Mouse (Mus musculus) neural tube, embryonic 12.5 days (tissue): ENCODE measurements around the gene Ablim2. TPM values are rescaled to one million over a fixed set of nuclear protein-coding genes. Genes with fewer than 3 reads are reported as not detected.

Experiments
- ATAC-seq: fragments of 200-750 bp; cut with Nextera tagmentation; 2 replicates; pipeline ENCODE4 v1.8.0; 2017; ENCODE audit warnings: low read depth, mild to moderate bottlenecking, moderate TSS enrichment, moderate library complexity; ENCODE audit not compliant: low FRiP score
- H3K27ac ChIP-seq: fragments of 300-500 bp; sonication (generic); 2 replicates; pipeline ENCODE4 v1.5.1; 2016
- H3K27me3 ChIP-seq: fragments of 300-500 bp; sonication (generic); replicated peaks from 2 replicates; pipeline ENCODE4 v1.6.1; 2016; ENCODE audit warnings: mild to moderate bottlenecking
- H3K36me3 ChIP-seq: fragments of 300-500 bp; sonication (generic); 2 replicates; pipeline ENCODE4 v1.6.1; 2016; ENCODE audit warnings: mild to moderate bottlenecking
- H3K4me1 ChIP-seq: fragments of 300-500 bp; sonication (generic); 2 replicates; pipeline ENCODE4 v1.6.1; 2016
- H3K4me2 ChIP-seq: fragments of 300-500 bp; sonication (generic); replicated peaks from 2 replicates; pipeline ENCODE4 v1.6.1; 2016; ENCODE audit warnings: mild to moderate bottlenecking
- H3K4me3 ChIP-seq: fragments of 300-500 bp; sonication (generic); 2 replicates; pipeline ENCODE4 v1.5.1; 2016
- H3K9ac ChIP-seq: fragments of 300-500 bp; sonication (generic); 2 replicates; pipeline ENCODE4 v1.6.1; 2016; ENCODE audit warnings: mild to moderate bottlenecking
- H3K9me3 ChIP-seq: fragments of 300-500 bp; sonication (generic); 2 replicates; pipeline ENCODE4 v1.6.1; 2016; ENCODE audit warnings: mild to moderate bottlenecking
- WGBS: fragments of 180-500 bp; shearing (Covaris S2); methylation state at CpG from one replicate; pipeline ENCODE4 v1.1.7; 2016; 5-methylcytosine and 5-hydroxymethylcytosine counted together
- polyA plus RNA-seq: library from polyadenylated mRNA; unstranded; fragments of >200 nt; fragmentation: Nextera tagmentation; extraction: Ambion mirVana; gene quantifications from 2 replicates; pipeline ENCODE4 v1.2.1, GENCODE M21; 2016

The Ablim2 gene
- polyA plus RNA-seq, 1 experiment from 2014 or later, result 4.4 TPM

DNA sequence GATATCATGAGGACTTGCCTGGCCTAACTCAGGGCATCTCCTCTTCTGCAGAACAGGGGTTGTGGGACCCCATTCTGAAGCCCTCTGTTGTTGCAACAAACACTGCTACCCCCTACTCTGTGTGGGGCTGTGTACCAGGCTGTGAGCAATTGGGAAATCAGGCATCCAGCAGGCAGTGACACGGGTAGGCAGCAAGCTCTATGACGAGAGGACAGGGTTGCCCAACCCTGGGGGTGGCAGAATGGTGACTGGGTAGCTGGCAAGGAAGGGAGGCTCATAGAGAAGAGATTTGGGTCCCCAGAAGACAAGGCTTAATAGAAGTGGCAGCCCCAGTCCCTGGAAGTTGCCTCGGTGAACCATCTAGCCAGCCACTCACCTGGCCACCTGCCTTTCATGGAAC lies 31.8 kb upstream of the Ablim2 start:
- Histone ChIP-seq H3K27ac (no peak overlapping the region), H3K4me1 (no peaks in the 10 kb centered on the region; the same call in 1 of the 2 replicates), H3K36me3 (no peaks in the 10 kb centered on the region), H3K4me3 (no peak overlapping the region), H3K9me3 (no peaks in the 10 kb centered on the region), H3K27me3 (no peaks in the 10 kb centered on the region), H3K9ac (no peak overlapping the region), H3K4me2 (no peak overlapping the region)
- no peak for ATAC-seq
- 82% methylated on average over 3 of the region's 3 CpGs for WGBS

- no peak for ATAC-seq
- WGBS, result 96% methylated on average over 5 of the region's 5 CpGs
- Histone ChIP-seq H3K4me2 (no peak overlapping the region; the same call in 1 of the 2 replicates), H3K9ac (no peak overlapping the region), H3K36me3 (no peaks in the 10 kb centered on the region), H3K9me3 (no peaks in the 10 kb centered on the region), H3K4me1 (no peaks in the 10 kb centered on the region; the same call in 1 of the 2 replicates), H3K4me3 (no peak overlapping the region), H3K27ac (no peak overlapping the region), H3K27me3 (no peaks in the 10 kb centered on the region)
These were observed 30.2 kb upstream of the Ablim2 start for GRCm38 (mm10) chr5:35727447-35727846.

GRCm38 (mm10) chr5:35728344-35728956 lies 29.2 kb upstream of the Ablim2 start:
- H3K9ac ChIP-seq, result no peak overlapping the region
- no peak overlapping the region for H3K4me3 ChIP-seq

DNA sequence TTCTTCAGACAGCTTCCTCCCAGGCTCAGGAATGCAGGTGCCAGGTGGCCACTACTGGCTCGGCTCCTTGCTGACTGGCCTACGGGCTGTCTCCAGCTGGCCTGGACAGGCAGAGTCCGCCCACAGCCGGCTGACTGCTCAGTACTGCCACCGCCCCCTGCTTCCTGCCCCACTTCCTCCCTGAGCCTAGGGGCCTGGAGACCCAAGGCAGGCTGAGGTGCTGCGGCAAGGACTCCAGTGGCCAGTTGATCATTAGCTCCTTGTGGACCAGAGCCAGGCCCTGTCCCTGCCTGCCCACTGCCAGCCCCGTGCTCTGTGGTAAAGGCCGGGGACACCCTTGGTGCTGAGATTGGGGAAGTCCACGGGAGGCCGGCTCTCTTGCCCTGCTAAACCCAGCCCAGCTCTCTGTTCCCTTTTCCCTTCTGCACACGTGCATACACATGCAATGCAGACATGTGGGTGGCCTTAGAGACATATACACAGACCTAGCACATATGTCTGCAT lies 28.7 kb upstream of the Ablim2 start:
- no peaks in the 10 kb centered on the region for H3K36me3 ChIP-seq
- no peak overlapping the region for H3K4me3 ChIP-seq
- no peaks in the 10 kb centered on the region for H3K9me3 ChIP-seq
- 59% methylated on average over 11 of the region's 11 CpGs for WGBS
- H3K4me2 ChIP-seq, result no peak overlapping the region
- no peaks in the 10 kb centered on the region for H3K27me3 ChIP-seq
- ATAC-seq, result no peak
- no peaks in the 10 kb centered on the region for H3K4me1 ChIP-seq
- H3K9ac ChIP-seq, result no peak overlapping the region
- no peak overlapping the region for H3K27ac ChIP-seq

More at GRCm38 (mm10) chr5:35728344-35728956, 29.2 kb upstream of the Ablim2 start:
- Histone ChIP-seq H3K9me3 (no peaks in the 10 kb centered on the region), H3K4me2 (peak overlapping the region; percentile 18; the same call in 1 of the 2 replicates), H3K4me1 (no peaks in the 10 kb centered on the region), H3K27ac (no peak overlapping the region), H3K27me3 (no peaks in the 10 kb centered on the region), H3K36me3 (no peaks in the 10 kb centered on the region)
- ATAC-seq, result no peak
- WGBS, result 93% methylated on average over 12 of the region's 12 CpGs

DNA sequence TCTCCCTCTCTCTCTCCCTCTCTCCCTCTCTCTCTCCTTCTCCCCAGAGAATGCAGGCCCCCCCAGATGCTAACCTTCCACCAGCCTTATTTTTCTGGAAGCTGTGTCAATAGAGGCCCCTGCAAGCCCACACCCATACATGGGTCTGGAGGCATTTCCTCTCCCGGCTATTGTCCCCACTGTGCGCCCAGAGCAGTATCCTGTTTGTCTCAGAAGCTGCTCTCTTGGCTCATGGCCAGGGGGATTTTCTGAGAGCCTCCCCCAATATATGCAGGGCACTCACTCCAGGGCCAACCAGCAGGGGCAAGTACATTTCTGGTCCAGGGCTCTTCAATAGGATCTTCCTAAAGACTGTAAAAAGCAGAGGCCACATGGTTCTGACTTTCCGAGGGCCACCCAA lies 27.8 kb upstream of the Ablim2 start:
- Histone ChIP-seq H3K9me3 (no peaks in the 10 kb centered on the region), H3K36me3 (no peaks in the 10 kb centered on the region), H3K27me3 (no peaks in the 10 kb centered on the region), H3K4me3 (no peak overlapping the region), H3K4me1 (no peaks in the 10 kb centered on the region), H3K27ac (no peak overlapping the region), H3K4me2 (no peak overlapping the region), H3K9ac (no peak overlapping the region)
- no peak for ATAC-seq
- WGBS, result 86% methylated on average over 3 of the region's 3 CpGs

- H3K9me3 ChIP-seq, result no peaks in the 10 kb centered on the region
- no peaks in the 10 kb centered on the region for H3K27me3 ChIP-seq
- H3K4me3 ChIP-seq, result no peak overlapping the region
- H3K9ac ChIP-seq, result no peak overlapping the region
- no peak for ATAC-seq
- no peak overlapping the region for H3K4me2 ChIP-seq
- no peaks in the 10 kb centered on the region for H3K4me1 ChIP-seq
- WGBS, result 67% methylated on average over 1 of the region's 1 CpGs
- H3K27ac ChIP-seq, result no peak overlapping the region
- H3K36me3 ChIP-seq, result no peaks in the 10 kb centered on the region
These were observed 27.1 kb upstream of the Ablim2 start for GRCm38 (mm10) chr5:35730552-35730951.

GRCm38 (mm10) chr5:35731006-35731405 lies 26.7 kb upstream of the Ablim2 start:
- H3K4me2 ChIP-seq, result no peak overlapping the region
- H3K36me3 ChIP-seq, result no peaks in the 10 kb centered on the region
- H3K4me1 ChIP-seq, result no peaks in the 10 kb centered on the region
- no peak for ATAC-seq
- H3K9ac ChIP-seq, result no peak overlapping the region
- H3K27me3 ChIP-seq, result no peaks in the 10 kb centered on the region
- H3K9me3 ChIP-seq, result no peaks in the 10 kb centered on the region
- no peak overlapping the region for H3K4me3 ChIP-seq
- no peak overlapping the region for H3K27ac ChIP-seq
- WGBS, result 89% methylated on average over 4 of the region's 4 CpGs

- no peak overlapping the region for H3K27ac ChIP-seq
- no peaks in the 10 kb centered on the region for H3K9me3 ChIP-seq
- no peak for ATAC-seq
- H3K9ac ChIP-seq, result no peak overlapping the region
- no peak overlapping the region for H3K4me3 ChIP-seq
- no peaks in the 10 kb centered on the region for H3K4me1 ChIP-seq
- no peaks in the 10 kb centered on the region for H3K36me3 ChIP-seq
- H3K27me3 ChIP-seq, result no peaks in the 10 kb centered on the region
- no peak overlapping the region for H3K4me2 ChIP-seq
- WGBS, result 80% methylated on average over 2 of the region's 2 CpGs
These were observed 24.2 kb upstream of the Ablim2 start for GRCm38 (mm10) chr5:35733523-35733922.

GRCm38 (mm10) chr5:35737231-35737901 lies 20.3 kb upstream of the Ablim2 start:
- Histone ChIP-seq H3K27me3 (peaks cover 18% of the 10 kb centered on the region), H3K27ac (no peak overlapping the region), H3K9ac (no peak overlapping the region), H3K9me3 (no peaks in the 10 kb centered on the region), H3K4me3 (no peak overlapping the region), H3K4me1 (no peaks in the 10 kb centered on the region), H3K4me2 (no peak overlapping the region), H3K36me3 (no peaks in the 10 kb centered on the region)
- no peak for ATAC-seq
- 82% methylated on average over 20 of the region's 20 CpGs for WGBS

DNA sequence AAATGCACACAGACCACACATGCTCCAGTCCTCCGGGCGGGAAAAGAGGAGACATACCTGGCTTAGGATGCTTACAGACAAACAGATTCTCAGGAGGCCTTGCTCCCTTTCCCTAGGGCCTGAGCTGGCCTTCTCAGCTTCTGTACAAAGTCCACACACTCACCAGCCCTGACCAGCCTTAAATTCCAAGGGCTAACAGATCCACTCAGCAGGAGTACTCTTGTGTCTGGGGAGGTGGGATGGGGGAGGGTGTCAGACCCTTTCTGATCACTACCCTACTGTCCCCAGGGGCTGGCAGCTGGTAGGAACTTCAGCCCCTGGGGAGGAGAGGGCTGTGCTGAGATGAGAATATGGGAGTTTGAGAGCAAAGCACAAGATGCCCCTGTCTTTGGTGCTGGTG lies 18.7 kb upstream of the Ablim2 start:
- H3K9me3 ChIP-seq, result no peaks in the 10 kb centered on the region
- no peak overlapping the region for H3K9ac ChIP-seq
- H3K27ac ChIP-seq, result no peak overlapping the region
- no peak overlapping the region for H3K4me2 ChIP-seq
- peaks cover 18% of the 10 kb centered on the region for H3K27me3 ChIP-seq
- no peak overlapping the region for H3K4me3 ChIP-seq
- H3K36me3 ChIP-seq, result no peaks in the 10 kb centered on the region
- no peaks in the 10 kb centered on the region for H3K4me1 ChIP-seq
- no peak for ATAC-seq
- 80% methylated on average over 2 of the region's 2 CpGs for WGBS

DNA sequence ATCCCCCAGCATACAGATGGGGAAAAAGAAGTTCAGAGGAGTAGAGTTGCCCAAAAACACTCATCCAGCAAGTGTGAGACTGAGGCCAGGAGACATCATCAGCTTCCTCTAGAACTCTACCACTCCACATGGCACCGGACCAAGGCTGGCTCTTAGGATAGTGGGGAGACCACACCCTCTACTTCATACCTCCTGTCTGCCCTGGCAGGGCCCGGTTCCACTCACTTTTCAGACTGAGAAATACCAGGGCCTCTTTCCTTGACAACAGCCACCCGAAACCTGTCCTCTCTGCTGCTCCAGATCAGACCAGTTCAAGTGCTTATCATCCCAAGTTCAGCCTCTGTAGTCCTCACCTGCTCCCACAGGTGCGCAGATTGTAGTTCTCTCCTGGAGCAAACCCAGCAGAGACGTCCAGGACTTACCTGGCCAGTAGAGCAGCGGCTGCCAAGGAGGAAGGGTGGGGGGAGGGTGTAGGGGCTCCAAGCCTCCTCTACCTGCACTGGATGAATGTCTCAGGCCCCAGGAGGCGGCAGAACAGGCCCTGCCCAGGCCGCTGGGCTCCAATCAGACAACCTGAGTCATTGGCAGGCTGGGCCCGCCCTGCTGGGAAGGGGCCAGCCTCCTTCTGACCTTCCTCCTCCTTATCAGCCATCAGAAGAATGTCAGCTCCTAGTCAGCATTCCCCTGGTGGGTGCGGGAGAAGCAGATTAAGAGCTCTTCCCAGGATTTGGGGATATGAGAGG lies 18.0 kb upstream of the Ablim2 start, which contains the start of gene Sh3tc1:
TSS of gene Sh3tc1 (minus strand) at position 452 of the 743 bp plus-strand sequence.
- H3K4me3 ChIP-seq, result no peak within 1 kb of the TSS
- peaks cover 18% of the 10 kb centered on the region for H3K27me3 ChIP-seq

GRCm38 (mm10) chr5:35740716-35741115 lies 17.0 kb upstream of the Ablim2 start:
- 14% methylated on average over 10 of the region's 10 CpGs for WGBS
- Histone ChIP-seq H3K4me2 (no peak overlapping the region), H3K9ac (no peak overlapping the region), H3K36me3 (no peaks in the 10 kb centered on the region), H3K9me3 (no peaks in the 10 kb centered on the region), H3K4me3 (no peak overlapping the region), H3K4me1 (no peaks in the 10 kb centered on the region), H3K27me3 (peaks cover 18% of the 10 kb centered on the region), H3K27ac (no peak overlapping the region)
- no peak for ATAC-seq

More for the DNA sequence above, 18.0 kb upstream of the Ablim2 start, which contains the start of gene Sh3tc1:
- Histone ChIP-seq H3K27ac (no peak within 1 kb of the TSS), H3K4me2 (no peak within 1 kb of the TSS), H3K4me1 (no peaks in the 10 kb centered on the region), H3K9ac (no peak within 1 kb of the TSS), H3K9me3 (no peaks in the 10 kb centered on the region), H3K36me3 (no peaks in the 10 kb centered on the region)
- no peak for ATAC-seq
- WGBS, result 23% methylated on average over 10 of the region's 10 CpGs
